Mouse (Mus musculus): ENCODE data around the gene Smad5. TPM values are rescaled to one million over a fixed set of nuclear protein-coding genes. Genes with fewer than 3 reads are reported as not detected.

Gene Smad5
- total RNA-seq, 2 experiments from 2014 or later = 16.9 to 18.7 TPM

GRCm38 (mm10) chr13:56790683-56791082, 87.9 kb downstream of the Smad5 start:
- DNase-seq = no peak
- intact Hi-C loops (cut with DNase I) = no loop called here

Other genes starting within 250 kb of the Smad5 start
- not detected for gene Il9, start 220.8 kb upstream of the Smad5 start, total RNA-seq (2021)
- gene Fbxl21, start 180.5 kb upstream of the Smad5 start, total RNA-seq (2021) = under 1 TPM in 1 of 2 experiments, not detected in 1; 0.23 TPM
- not detected for gene Lect2, start 154.5 kb upstream of the Smad5 start, total RNA-seq (2021)
- gene Tgfbi, start 93.5 kb upstream of the Smad5 start, total RNA-seq (2021) = 10 to 100 TPM; 14.1 to 17.1 TPM
- gene Gm45623, start 50.8 kb downstream of the Smad5 start, total RNA-seq (2021) = not detected
- gene Trpc7, start 193.0 kb downstream of the Smad5 start, total RNA-seq (2021) = not detected